Mouse (Mus musculus): ENCODE results near the gene Sema5a.

GRCm38 (mm10) chr15:32245837-32246670 is 1.4 kb downstream of the Sema5a start:
- no peak for TF ChIP-seq POLR2A (IDR thresholded peaks at IDR 0.05; ENCODE audit: low read depth, low read length)
- TF ChIP-seq ZC3H11A (IDR thresholded peaks at IDR 0.05; ENCODE audit: low read depth, low read length): peak; percentile 16; the same call in 1 of the 2 replicates
- TF ChIP-seq USF2 (conservative IDR thresholded peaks at IDR 0.05; ENCODE audit: low read depth, low read length): no peak
- TF ChIP-seq CTCF (conservative IDR thresholded peaks at IDR 0.05 in 1 of 2, IDR thresholded peaks at IDR 0.05 in 1 of 2; ENCODE audit: low read depth in 2 of 2, low read length in 2 of 2): peak; percentile 46 to 85
- TF ChIP-seq UBTF (IDR thresholded peaks at IDR 0.05; ENCODE audit: low read depth, low read length): no peak
- no peak for TF ChIP-seq E2F4 (IDR thresholded peaks at IDR 0.05; ENCODE audit: insufficient replicate concordance, low read depth, low read length)
- no peak for TF ChIP-seq JUN (IDR thresholded peaks at IDR 0.05; ENCODE audit: insufficient read depth, low read depth, low read length)
- peak; percentile 83 for TF ChIP-seq SMC3 (IDR thresholded peaks at IDR 0.05; ENCODE audit: low read depth, low read length)
- TF ChIP-seq USF1 (IDR thresholded peaks at IDR 0.05; ENCODE audit: low read depth, low read length): no peak
- TF ChIP-seq GABPA (IDR thresholded peaks at IDR 0.05; ENCODE audit: insufficient replicate concordance, low read depth, low read length): no peak
- TF ChIP-seq MAFK (IDR thresholded peaks at IDR 0.05; ENCODE audit: insufficient replicate concordance, low read length): no peak
- no peak for TF ChIP-seq MAZ (IDR thresholded peaks at IDR 0.05; ENCODE audit: low read depth, low read length)
- no peak for TF ChIP-seq TBP (conservative IDR thresholded peaks at IDR 0.05; ENCODE audit: low read depth, low read length)
- no peak for TF ChIP-seq ZKSCAN1 (IDR thresholded peaks at IDR 0.05; ENCODE audit: borderline replicate concordance, low read depth, low read length)

Data from CH12.LX (cell line).